Mouse (Mus musculus) neutrophil, adult 83 days (primary cell): Measurements from ENCODE around the gene 9330182L06Rik. TPM values are rescaled to one million over a fixed set of nuclear protein-coding genes. Genes with fewer than 3 reads are reported as not detected.

Source experiments
- total RNA-seq, 2 experiments: library from RNA; stranded (reverse); gene quantifications; one replicate each; pipeline ENCODE4 v1.2.4; 2023

Gene 9330182L06Rik
- under 1 TPM; 0.57 to 0.62 TPM for total RNA-seq

GRCm38 (mm10) chr5:9265586-9266279, at the start of gene 9330182L06Rik:
9330182L06Rik (plus strand) TSS chr5:9266118.

Other genes with a start within 250 kb of the 9330182L06Rik start
- 10 to 100 TPM; 21.3 to 26.1 TPM for gene Tmem243, start 165.4 kb upstream of the 9330182L06Rik start, total RNA-seq
- 10 to 100 TPM; 40.0 to 41.4 TPM for gene Dmtf1, start 104.3 kb upstream of the 9330182L06Rik start, total RNA-seq